Mouse (Mus musculus) macrophage (primary cell): Measurements from ENCODE around the gene Ifi27l2b. TPM values are rescaled to one million over a fixed set of nuclear protein-coding genes. Genes with fewer than 3 reads are reported as not detected.
"Not testable (repeated sequence)": the region's sequence is repeated elsewhere in the genome, so short reads cannot be mapped to it uniquely, and the experiment has no call there.

Experiments used
- H3K27ac ChIP-seq: fragments of 350-480 bp; formaldehyde crosslinking; 2 replicates; pipeline ENCODE4 v1.9.0; 2021
- H3K36me3 ChIP-seq: fragments of 350-480 bp; formaldehyde crosslinking; 2 replicates; pipeline ENCODE4 v1.9.0; 2021; ENCODE audit errors: inconsistent target
- H3K4me3 ChIP-seq: fragments of 350-480 bp; formaldehyde crosslinking; 2 replicates; pipeline ENCODE4 v1.9.0; 2021; ENCODE audit errors: inconsistent target
- H3K79me2 ChIP-seq: fragments of 350-480 bp; formaldehyde crosslinking; 2 replicates; pipeline ENCODE4 v1.9.0; 2021; ENCODE audit errors: inconsistent target
- WGBS: methylation state at CpG from one replicate; pipeline ENCODE4 v1.1.7; 2026; ENCODE audit warnings: inconsistent platforms; ENCODE audit not compliant: missing documents; 5-methylcytosine and 5-hydroxymethylcytosine counted together
- polyA plus RNA-seq: library from polyadenylated mRNA; stranded (reverse); fragments of 250-400 nt; gene quantifications from 3 replicates; pipeline ENCODE4 v1.2.4, GENCODE M21; 2018; ENCODE audit warnings: inconsistent platforms
- total RNA-seq, 78 experiments: library from RNA; depleted of rRNA; stranded (reverse); fragments of 250-400 nt; gene quantifications; 1 replicate in 9 of 78; 2 replicates in 24 of 78; 3 replicates in 43 of 78; 4 replicates in 2 of 78; pipeline ENCODE4 v1.2.4; 2018; ENCODE audit warnings: inconsistent platforms in 56 of 78

The Ifi27l2b gene
- not detected for total RNA-seq (2018; cell fraction: chromatin; rRNA removed)
- not detected for total RNA-seq (2018; cell fraction: cytosol; rRNA removed)
- not detected for total RNA-seq (2018; cell fraction: nucleus; rRNA removed)
- polyA plus RNA-seq = not detected in 3 replicates

- no peak within 1 kb of the TSS for H3K4me3 ChIP-seq
- no peaks in the 10 kb centered on the region for H3K36me3 ChIP-seq
- 40% methylated on average over 2 of the region's 3 CpGs for WGBS
- H3K79me2 ChIP-seq = no peaks in the 10 kb centered on the region
- H3K27ac ChIP-seq = no peak within 1 kb of the TSS
These were observed at the start of gene Ifi27l2b for GRCm38 (mm10) chr12:103457140-103457539. Gene Ifi27l2b (minus strand): TSS chr12:103457223.

GRCm38 (mm10) chr12:103504402-103504801 lies 47.4 kb upstream of the Ifi27l2b start:
- WGBS = 63% methylated on average over 3 of the region's 3 CpGs
- H3K27ac ChIP-seq = no peak overlapping the region

GRCm38 (mm10) chr12:103503300-103503699 lies 46.3 kb upstream of the Ifi27l2b start:
- H3K4me3 ChIP-seq = no peak overlapping the region
- H3K79me2 ChIP-seq = no peaks in the 10 kb centered on the region
- WGBS = 75% methylated on average over 3 of the region's 3 CpGs
- H3K27ac ChIP-seq = no peak overlapping the region
- H3K36me3 ChIP-seq = no peaks in the 10 kb centered on the region

More at GRCm38 (mm10) chr12:103504402-103504801, 47.4 kb upstream of the Ifi27l2b start:
- Histone ChIP-seq H3K79me2 (no peaks in the 10 kb centered on the region), H3K36me3 (no peaks in the 10 kb centered on the region), H3K4me3 (no peak overlapping the region)

- Histone ChIP-seq H3K36me3 (no peaks in the 10 kb centered on the region), H3K4me3 (no peak overlapping the region), H3K79me2 (no peaks in the 10 kb centered on the region), H3K27ac (no peak overlapping the region)
- WGBS = 82% methylated on average over 2 of the region's 2 CpGs
These were observed 42.2 kb upstream of the Ifi27l2b start for GRCm38 (mm10) chr12:103499261-103499660.

- WGBS = 41% methylated on average over 5 of the region's 5 CpGs
- Histone ChIP-seq H3K27ac (no peak overlapping the region), H3K79me2 (no peaks in the 10 kb centered on the region), H3K4me3 (no peak overlapping the region), H3K36me3 (no peaks in the 10 kb centered on the region)
These were observed 41.7 kb upstream of the Ifi27l2b start for GRCm38 (mm10) chr12:103498768-103499167.

- 16% methylated on average over 6 of the region's 6 CpGs for WGBS
- Histone ChIP-seq H3K79me2 (no peaks in the 10 kb centered on the region), H3K4me3 (no peak overlapping the region), H3K27ac (no peak overlapping the region), H3K36me3 (no peaks in the 10 kb centered on the region)
These were observed 37.5 kb upstream of the Ifi27l2b start for GRCm38 (mm10) chr12:103494486-103494885.

GRCm38 (mm10) chr12:103492767-103493166 lies 35.7 kb upstream of the Ifi27l2b start:
- Histone ChIP-seq H3K27ac (no peak overlapping the region), H3K36me3 (no peaks in the 10 kb centered on the region), H3K79me2 (no peaks in the 10 kb centered on the region), H3K4me3 (no peak overlapping the region)
- WGBS = 34% methylated on average over 5 of the region's 5 CpGs

GRCm38 (mm10) chr12:103491091-103491730 lies 34.2 kb upstream of the Ifi27l2b start:
- Histone ChIP-seq H3K27ac (peak overlapping the region; percentile 12), H3K36me3 (no peaks in the 10 kb centered on the region), H3K4me3 (no peak overlapping the region), H3K79me2 (no peaks in the 10 kb centered on the region)
- 68% methylated on average over 3 of the region's 3 CpGs for WGBS

- Histone ChIP-seq H3K27ac (no peak overlapping the region), H3K79me2 (no peaks in the 10 kb centered on the region), H3K4me3 (no peak overlapping the region), H3K36me3 (no peaks in the 10 kb centered on the region)
- 69% methylated on average over 2 of the region's 2 CpGs for WGBS
These were observed 30.7 kb upstream of the Ifi27l2b start for GRCm38 (mm10) chr12:103487750-103488149.

- Histone ChIP-seq H3K36me3 (no peaks in the 10 kb centered on the region), H3K4me3 (no peak overlapping the region), H3K27ac (no peak overlapping the region), H3K79me2 (no peaks in the 10 kb centered on the region)
- 20% methylated on average over 3 of the region's 4 CpGs for WGBS
These were observed 30.3 kb upstream of the Ifi27l2b start for GRCm38 (mm10) chr12:103487276-103487675.

- H3K27ac ChIP-seq = no peak overlapping the region
- no peaks in the 10 kb centered on the region for H3K79me2 ChIP-seq
- H3K4me3 ChIP-seq = no peak overlapping the region
- no peaks in the 10 kb centered on the region for H3K36me3 ChIP-seq
- 90% methylated on average over 1 of the region's 1 CpGs for WGBS
These were observed 29.7 kb upstream of the Ifi27l2b start for GRCm38 (mm10) chr12:103486726-103487125.

GRCm38 (mm10) chr12:103484200-103484972 lies 27.4 kb upstream of the Ifi27l2b start:
- H3K36me3 ChIP-seq, H3K79me2 ChIP-seq, H3K27ac ChIP-seq, H3K4me3 ChIP-seq: not testable (repeated sequence)
- 85% methylated on average over 9 of the region's 9 CpGs for WGBS

GRCm38 (mm10) chr12:103482781-103483180 lies 25.8 kb upstream of the Ifi27l2b start:
- 89% methylated on average over 2 of the region's 2 CpGs for WGBS

GRCm38 (mm10) chr12:103481671-103482070 lies 24.6 kb upstream of the Ifi27l2b start:
- 82% methylated on average over 5 of the region's 5 CpGs for WGBS
- Histone ChIP-seq H3K27ac (no peak overlapping the region), H3K79me2 (no peaks in the 10 kb centered on the region), H3K4me3 (no peak overlapping the region), H3K36me3 (no peaks in the 10 kb centered on the region)

More at GRCm38 (mm10) chr12:103482781-103483180, 25.8 kb upstream of the Ifi27l2b start:
- no peak overlapping the region for H3K4me3 ChIP-seq
- no peaks in the 10 kb centered on the region for H3K36me3 ChIP-seq
- no peak overlapping the region for H3K27ac ChIP-seq
- no peaks in the 10 kb centered on the region for H3K79me2 ChIP-seq

- H3K79me2 ChIP-seq = no peaks in the 10 kb centered on the region
- H3K4me3 ChIP-seq = no peak overlapping the region
- no peak overlapping the region for H3K27ac ChIP-seq
- H3K36me3 ChIP-seq = no peaks in the 10 kb centered on the region
- 90% methylated on average over 7 of the region's 7 CpGs for WGBS
These were observed 20.5 kb upstream of the Ifi27l2b start for GRCm38 (mm10) chr12:103477461-103478015.
